Mouse (Mus musculus) stomach, embryonic 14.5 days (tissue): ENCODE measurements at regions not wholly inside any gene's neighbourhood (a gene's known extent, or its start where the extent isn't known, plus 50 kb on each side); places are given as distances from the start of the nearest gene placed in this dataset.

Source experiments
- ATAC-seq: fragments of 200-750 bp; cut with Nextera tagmentation; 2 replicates; pipeline ENCODE4 v1.8.0; 2017; ENCODE audit warnings: low read depth, moderate TSS enrichment; ENCODE audit not compliant: insufficient number of reproducible peaks, insufficient read depth, low FRiP score
- H3K27ac ChIP-seq: fragments of 300-500 bp; sonication (generic); 2 replicates; pipeline ENCODE4 v1.5.1; 2014; ENCODE audit warnings: mild to moderate bottlenecking, low read length, moderate library complexity, mixed read lengths
- H3K27me3 ChIP-seq: fragments of 300-500 bp; sonication (generic); 2 replicates; pipeline ENCODE4 v1.6.1; 2014; ENCODE audit warnings: low read length, control low read depth, mixed read lengths; ENCODE audit not compliant: control insufficient read depth, insufficient read depth
- H3K36me3 ChIP-seq: fragments of 300-500 bp; sonication (generic); 2 replicates; pipeline ENCODE4 v1.6.1; 2014; ENCODE audit warnings: mild to moderate bottlenecking, control low read depth, low read length, moderate library complexity, mixed read lengths; ENCODE audit not compliant: control insufficient read depth, insufficient read depth
- H3K4me1 ChIP-seq: fragments of 300-500 bp; sonication (generic); 2 replicates; pipeline ENCODE4 v1.6.1; 2014; ENCODE audit warnings: low read length, control low read depth, mixed read lengths; ENCODE audit not compliant: control insufficient read depth, insufficient read depth
- H3K4me2 ChIP-seq: fragments of 300-500 bp; sonication (generic); replicated peaks from 2 replicates; pipeline ENCODE4 v1.6.1; 2014; ENCODE audit warnings: low read depth, low read length, control low read depth
- H3K4me3 ChIP-seq: fragments of 300-500 bp; sonication (generic); 2 replicates; pipeline ENCODE4 v1.5.1; 2014; ENCODE audit warnings: low read depth, low read length, control low read depth
- H3K9ac ChIP-seq: fragments of 300-500 bp; sonication (generic); replicated peaks from 2 replicates; pipeline ENCODE4 v1.6.1; 2014; ENCODE audit warnings: low read depth, mild to moderate bottlenecking, control low read depth, low read length, moderate library complexity, mixed read lengths
- H3K9me3 ChIP-seq: fragments of 300-500 bp; sonication (generic); 2 replicates; pipeline ENCODE4 v1.6.1; 2016; ENCODE audit warnings: low read depth, low read length, control low read depth; ENCODE audit not compliant: control insufficient read depth
- WGBS: fragments of 180-500 bp; shearing (Covaris S2); extraction: QIAGEN DNeasy Blood & Tissue Kit; methylation state at CpG from one replicate; pipeline ENCODE4 v1.1.7; 2014; 5-methylcytosine and 5-hydroxymethylcytosine counted together

DNA sequence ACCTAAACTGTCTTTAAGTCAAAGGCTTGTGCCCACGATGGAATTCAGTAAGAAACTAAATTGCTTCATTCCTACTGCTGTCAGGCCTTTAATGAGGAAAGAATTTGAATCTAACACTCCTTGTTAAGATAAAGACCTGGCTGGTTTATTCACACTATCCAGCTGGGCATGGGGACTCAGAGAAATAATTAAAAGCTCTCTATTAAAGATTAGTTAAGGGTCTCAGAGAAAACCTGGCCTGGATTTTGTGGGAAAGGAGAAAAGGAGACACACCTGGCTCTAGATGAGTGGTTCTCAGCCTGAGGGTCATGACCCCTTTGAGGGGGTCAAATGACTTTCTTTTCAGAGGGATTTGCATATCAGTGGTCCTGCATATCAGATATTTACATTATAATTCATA is 178.7 kb downstream of the Plpp3 start:
- H3K36me3 ChIP-seq, result no peaks in the 10 kb centered on the region
- ATAC-seq, result no peak
- no peak overlapping the region for H3K9ac ChIP-seq
- no peaks in the 10 kb centered on the region for H3K9me3 ChIP-seq
- no peaks in the 10 kb centered on the region for H3K27me3 ChIP-seq
- H3K4me2 ChIP-seq, result no peak overlapping the region
- no peak overlapping the region for H3K4me3 ChIP-seq
- H3K4me1 ChIP-seq, result no peaks in the 10 kb centered on the region
- no peak overlapping the region for H3K27ac ChIP-seq
- 36% methylated on average over 1 of the region's 1 CpGs for WGBS

GRCm38 (mm10) chr4:105336557-105336956 is 179.4 kb downstream of the Plpp3 start:
- no peaks in the 10 kb centered on the region for H3K9me3 ChIP-seq
- no peaks in the 10 kb centered on the region for H3K36me3 ChIP-seq
- 75% methylated on average over 4 of the region's 4 CpGs for WGBS
- no peaks in the 10 kb centered on the region for H3K27me3 ChIP-seq
- H3K4me1 ChIP-seq, result no peaks in the 10 kb centered on the region
- no peak overlapping the region for H3K4me3 ChIP-seq
- no peak overlapping the region for H3K4me2 ChIP-seq
- no peak overlapping the region for H3K27ac ChIP-seq
- ATAC-seq, result no peak
- no peak overlapping the region for H3K9ac ChIP-seq

DNA sequence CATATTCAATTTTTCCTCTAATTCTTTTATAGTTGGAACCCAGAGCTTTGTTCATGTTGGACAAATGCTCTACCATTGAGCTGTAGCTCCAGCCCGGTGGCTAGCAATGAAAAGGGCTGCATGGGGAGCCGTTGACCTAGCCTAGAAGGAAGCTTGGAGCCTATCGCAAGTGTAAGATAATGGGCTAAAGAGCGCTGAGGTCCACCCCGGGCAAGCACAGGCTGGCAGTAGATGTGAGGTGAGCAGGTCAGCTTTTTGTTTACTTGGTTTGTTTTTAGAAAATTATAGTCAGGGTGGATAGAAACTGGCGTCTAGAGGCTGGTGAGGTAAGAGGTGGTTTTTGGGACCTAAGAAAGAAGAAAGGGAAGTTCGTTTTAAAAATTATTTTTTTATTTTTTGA is 181.0 kb downstream of the Plpp3 start:
- H3K27me3 ChIP-seq, result no peaks in the 10 kb centered on the region
- no peaks in the 10 kb centered on the region for H3K4me1 ChIP-seq
- H3K9me3 ChIP-seq, result no peaks in the 10 kb centered on the region
- no peaks in the 10 kb centered on the region for H3K36me3 ChIP-seq
- no peak overlapping the region for H3K27ac ChIP-seq
- no peak for ATAC-seq
- H3K9ac ChIP-seq, result no peak overlapping the region
- H3K4me2 ChIP-seq, result no peak overlapping the region
- 62% methylated on average over 7 of the region's 7 CpGs for WGBS
- H3K4me3 ChIP-seq, result no peak overlapping the region

DNA sequence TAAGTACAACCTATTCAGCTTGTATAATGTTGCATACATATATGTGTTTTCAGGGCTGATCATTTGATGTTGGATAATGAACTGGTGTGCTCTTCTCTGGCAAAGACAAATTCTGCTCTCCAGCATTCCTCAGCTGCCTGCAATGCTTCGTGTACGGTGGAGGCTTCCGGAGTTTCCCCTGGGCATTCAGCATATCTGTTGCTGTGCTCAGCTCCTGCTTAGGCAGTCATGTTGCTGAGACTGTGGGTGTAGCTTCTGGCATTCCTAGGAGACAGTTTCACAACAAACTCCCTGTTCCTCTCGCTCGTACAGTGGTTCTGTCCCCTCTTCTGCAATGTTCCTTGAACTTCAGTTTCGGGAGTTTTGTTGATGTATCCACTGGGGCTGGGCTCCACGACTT is 181.7 kb downstream of the Plpp3 start:
- no peak overlapping the region for H3K27ac ChIP-seq
- no peaks in the 10 kb centered on the region for H3K36me3 ChIP-seq
- ATAC-seq, result no peak
- H3K9ac ChIP-seq, result no peak overlapping the region
- 56% methylated on average over 7 of the region's 7 CpGs for WGBS
- no peaks in the 10 kb centered on the region for H3K27me3 ChIP-seq
- no peak overlapping the region for H3K4me3 ChIP-seq
- H3K4me1 ChIP-seq, result no peaks in the 10 kb centered on the region
- no peak overlapping the region for H3K4me2 ChIP-seq
- H3K9me3 ChIP-seq, result no peaks in the 10 kb centered on the region

- no peak for ATAC-seq
- Histone ChIP-seq H3K4me3 (no peak overlapping the region), H3K4me2 (no peak overlapping the region), H3K9me3 (no peaks in the 10 kb centered on the region), H3K9ac (no peak overlapping the region), H3K27ac (no peak overlapping the region), H3K27me3 (no peaks in the 10 kb centered on the region), H3K4me1 (no peaks in the 10 kb centered on the region), H3K36me3 (no peaks in the 10 kb centered on the region)
- 57% methylated on average over 7 of the region's 7 CpGs for WGBS
Measured at GRCm38 (mm10) chr4:105341274-105341673, 184.1 kb downstream of the Plpp3 start.

- Histone ChIP-seq H3K4me2 (no peak overlapping the region), H3K4me1 (no peaks in the 10 kb centered on the region), H3K27me3 (no peaks in the 10 kb centered on the region), H3K36me3 (no peaks in the 10 kb centered on the region), H3K4me3 (no peak overlapping the region), H3K27ac (no peak overlapping the region), H3K9ac (no peak overlapping the region), H3K9me3 (no peaks in the 10 kb centered on the region)
- ATAC-seq, result no peak
- 96% methylated on average over 8 of the region's 8 CpGs for WGBS
Measured at GRCm38 (mm10) chr4:105346846-105347245, 189.7 kb downstream of the Plpp3 start.

- H3K4me1 ChIP-seq, result no peaks in the 10 kb centered on the region
- no peak overlapping the region for H3K9ac ChIP-seq
- no peak overlapping the region for H3K4me2 ChIP-seq
- no peak overlapping the region for H3K4me3 ChIP-seq
- ATAC-seq, result no peak
- no peaks in the 10 kb centered on the region for H3K9me3 ChIP-seq
- H3K27ac ChIP-seq, result no peak overlapping the region
- no peaks in the 10 kb centered on the region for H3K27me3 ChIP-seq
- 34% methylated on average over 8 of the region's 8 CpGs for WGBS
- no peaks in the 10 kb centered on the region for H3K36me3 ChIP-seq
Measured at GRCm38 (mm10) chr4:105347911-105348310, 190.8 kb downstream of the Plpp3 start.

- Histone ChIP-seq H3K27me3 (no peaks in the 10 kb centered on the region), H3K4me2 (no peak overlapping the region), H3K36me3 (no peaks in the 10 kb centered on the region), H3K9me3 (no peaks in the 10 kb centered on the region), H3K27ac (no peak overlapping the region), H3K9ac (no peak overlapping the region), H3K4me1 (no peaks in the 10 kb centered on the region), H3K4me3 (no peak overlapping the region)
- ATAC-seq, result no peak
- 91% methylated on average over 8 of the region's 8 CpGs for WGBS
Measured at GRCm38 (mm10) chr4:105349316-105350207, 192.4 kb downstream of the Plpp3 start.

DNA sequence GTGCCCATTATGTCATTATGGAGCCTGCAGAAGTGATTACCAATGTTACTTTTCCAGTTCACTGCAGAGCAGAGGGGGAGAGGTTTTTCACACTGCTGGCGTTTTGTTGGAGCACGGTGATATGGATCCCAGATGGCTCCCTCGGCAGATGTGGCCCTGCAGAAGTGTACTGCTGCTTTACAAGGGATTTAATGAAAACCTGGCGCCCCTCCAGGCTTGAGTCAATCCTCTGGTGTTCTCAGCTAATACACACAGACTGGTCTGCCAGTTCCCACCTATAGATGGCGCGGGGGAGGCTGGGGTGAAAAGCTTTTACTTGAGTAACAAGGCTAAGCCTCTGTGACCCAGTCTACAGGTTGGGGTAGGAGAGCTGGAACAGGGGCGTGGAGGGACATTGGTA is 195.2 kb downstream of the Plpp3 start:
- ATAC-seq, result peak; percentile 42; the same call in 1 of the 2 replicates
- Histone ChIP-seq H3K9me3 (no peaks in the 10 kb centered on the region), H3K36me3 (no peaks in the 10 kb centered on the region), H3K4me3 (no peak overlapping the region), H3K9ac (no peak overlapping the region), H3K27ac (no peak overlapping the region), H3K4me1 (no peaks in the 10 kb centered on the region), H3K27me3 (no peaks in the 10 kb centered on the region), H3K4me2 (no peak overlapping the region)
- 46% methylated on average over 7 of the region's 7 CpGs for WGBS
